Mouse (Mus musculus): ENCODE results near the gene Atp1a3. TPM values are rescaled to one million over a fixed set of nuclear protein-coding genes. Genes with fewer than 3 reads are reported as not detected.
"Not testable (repeated sequence)": the region's sequence is repeated elsewhere in the genome, so short reads cannot be mapped to it uniquely, and the experiment has no call there.

Gene Atp1a3
- total RNA-seq (2017), result 54.0 to 91.3 TPM (median 63.7 TPM) in 3 replicates

- ATAC-seq (replicated peaks; ENCODE audit: insufficient number of reproducible peaks, low FRiP score, low TSS enrichment, poor library complexity, severe bottlenecking), result peak; percentile 30
Observed at GRCm38 (mm10) chr7:25005421-25006065, at the start of gene Atp1a3. Gene Atp1a3 (minus strand): TSS chr7:25005958.

DNA sequence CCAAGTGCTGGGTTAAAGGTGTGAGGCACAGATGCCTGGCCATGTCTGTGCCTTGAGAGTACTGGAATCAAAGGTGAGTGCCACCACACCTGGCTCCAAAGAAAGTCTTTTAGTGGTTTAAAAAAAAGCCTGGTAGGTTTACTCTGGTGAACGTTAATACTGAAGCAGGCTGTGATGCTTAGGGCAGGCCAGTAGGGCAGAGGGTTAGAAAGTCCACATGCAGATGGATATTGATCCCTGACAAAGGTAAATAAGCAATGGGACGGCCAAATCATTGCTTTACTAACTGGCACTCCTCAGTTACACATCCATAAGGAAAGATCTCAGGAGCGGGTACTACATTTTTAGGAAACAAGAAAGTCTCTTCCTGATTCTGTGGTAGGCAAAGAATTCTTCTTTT lies 46.8 kb upstream of the Atp1a3 start:
- ATAC-seq (replicated peaks; ENCODE audit: insufficient number of reproducible peaks, low FRiP score, low TSS enrichment, poor library complexity, severe bottlenecking), result no peak

DNA sequence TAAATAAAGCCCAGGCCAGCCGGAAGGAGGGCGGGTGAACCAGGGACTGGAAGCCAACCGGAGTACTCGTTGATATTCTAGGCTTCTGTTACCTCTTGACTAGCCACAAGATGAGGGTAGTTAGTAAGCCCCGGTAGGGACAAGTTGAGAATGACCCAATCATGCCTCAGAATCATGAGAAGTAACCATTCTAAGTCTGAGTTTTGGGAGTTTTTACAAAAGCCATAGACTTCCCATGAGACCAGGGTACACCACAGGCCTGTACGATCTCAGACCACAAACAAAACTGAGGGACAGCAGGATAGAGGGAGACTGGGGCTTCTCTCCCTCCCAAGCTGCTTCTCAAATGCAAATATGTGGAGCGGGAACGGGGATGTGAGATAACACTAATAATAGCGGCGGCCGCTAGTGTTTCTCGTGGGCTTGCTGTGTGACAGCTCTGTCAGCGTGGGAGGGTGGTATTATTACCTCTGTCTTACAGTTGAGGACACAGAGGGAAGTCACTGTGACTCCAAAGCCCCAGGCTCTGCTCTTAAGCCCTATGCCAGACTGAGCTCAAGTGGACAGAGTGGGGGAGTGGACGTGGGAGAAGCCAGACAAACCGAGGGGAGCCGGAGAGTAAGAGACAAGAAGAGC lies 43.7 kb upstream of the Atp1a3 start:
- no peak for ATAC-seq (replicated peaks; ENCODE audit: insufficient number of reproducible peaks, low FRiP score, low TSS enrichment, poor library complexity, severe bottlenecking)

DNA sequence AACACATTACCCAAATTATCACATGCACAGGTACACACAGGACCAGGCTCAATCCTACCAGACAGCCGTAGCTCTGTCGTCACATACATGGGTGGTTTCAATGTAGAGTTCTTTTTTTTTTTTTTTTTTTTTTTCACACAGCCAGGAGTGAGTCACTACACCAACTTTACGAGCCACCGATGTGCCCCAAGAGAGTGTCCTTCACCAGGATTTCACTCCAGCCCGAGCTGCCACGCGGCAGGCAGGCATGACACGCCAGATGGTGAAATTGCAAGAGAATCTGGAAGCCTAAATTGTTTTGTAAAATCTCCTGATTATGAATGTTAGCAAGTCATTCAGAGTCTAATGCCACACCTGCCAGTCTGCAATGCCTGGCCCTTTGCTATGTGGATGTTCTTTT lies 41.6 kb upstream of the Atp1a3 start:
- no peak for ATAC-seq (replicated peaks; ENCODE audit: insufficient number of reproducible peaks, low FRiP score, low TSS enrichment, poor library complexity, severe bottlenecking)

- not testable (repeated sequence) for ATAC-seq (replicated peaks; ENCODE audit: insufficient number of reproducible peaks, low FRiP score, low TSS enrichment, poor library complexity, severe bottlenecking)
Observed at GRCm38 (mm10) chr7:25044599-25044998, 38.8 kb upstream of the Atp1a3 start.

- ATAC-seq (replicated peaks; ENCODE audit: insufficient number of reproducible peaks, low FRiP score, low TSS enrichment, poor library complexity, severe bottlenecking), result no peak
Observed at GRCm38 (mm10) chr7:25041921-25042320, 36.2 kb upstream of the Atp1a3 start.

DNA sequence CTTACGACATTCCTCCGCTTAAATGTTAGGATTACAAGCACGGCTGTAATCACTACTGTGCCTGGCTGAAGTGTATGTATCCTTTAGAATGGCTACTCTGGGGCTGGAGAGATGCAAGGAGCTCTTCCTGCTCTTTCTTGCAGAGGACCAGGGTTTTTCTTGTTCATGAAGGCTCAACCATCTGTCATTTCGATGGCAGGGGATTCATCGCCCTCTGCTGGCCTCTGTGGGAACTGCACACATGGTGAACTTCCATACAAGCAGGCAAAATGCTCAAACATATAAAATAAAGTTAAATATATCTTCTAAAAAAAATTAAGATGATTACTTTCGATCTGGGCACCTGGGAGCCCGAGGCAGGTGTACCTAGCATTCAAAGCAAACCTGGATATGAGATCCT lies 30.2 kb upstream of the Atp1a3 start:
- ATAC-seq (replicated peaks; ENCODE audit: insufficient number of reproducible peaks, low FRiP score, low TSS enrichment, poor library complexity, severe bottlenecking), result peak; percentile 73; the same call in 1 of the 2 replicates

DNA sequence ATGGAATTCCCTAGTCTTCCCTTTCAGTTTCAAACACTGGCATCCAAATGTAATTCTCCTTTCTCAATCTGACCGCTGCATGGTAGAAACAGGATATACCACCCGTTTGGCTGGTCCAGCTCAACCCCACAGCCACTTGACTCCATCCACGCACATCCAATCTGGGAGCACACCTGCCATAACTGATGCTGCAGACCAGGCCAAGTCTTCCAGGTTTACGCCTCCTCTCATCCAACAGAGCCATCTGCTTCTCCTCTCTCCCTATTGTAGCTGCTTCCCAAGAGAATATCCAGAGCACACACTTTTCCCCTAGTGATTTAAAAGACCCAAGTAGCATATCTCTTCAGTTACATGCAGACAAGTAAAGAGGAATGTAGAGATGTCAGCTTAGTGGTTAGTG lies 29.0 kb upstream of the Atp1a3 start:
- ATAC-seq (replicated peaks; ENCODE audit: insufficient number of reproducible peaks, low FRiP score, low TSS enrichment, poor library complexity, severe bottlenecking), result no peak

DNA sequence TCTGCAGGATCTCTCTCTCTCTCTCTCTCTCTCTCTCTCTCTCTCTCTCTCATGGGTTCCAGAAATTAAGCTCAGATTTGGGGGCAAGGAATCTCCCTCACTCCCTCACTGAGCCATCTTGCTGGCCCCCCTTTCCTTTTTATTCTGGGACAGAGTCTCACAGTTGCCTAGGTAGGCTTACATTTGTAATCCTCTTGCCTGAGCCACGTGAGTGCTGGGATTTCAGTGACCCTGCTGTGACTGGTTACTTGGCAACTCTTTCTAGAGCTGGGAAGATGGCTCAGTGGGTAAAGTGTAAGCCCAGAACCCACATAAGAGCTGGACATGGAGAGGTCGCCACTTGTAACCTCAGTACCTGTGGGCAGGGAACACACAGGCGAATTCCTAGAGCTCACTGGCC lies 25.8 kb upstream of the Atp1a3 start:
- no peak for ATAC-seq (replicated peaks; ENCODE audit: insufficient number of reproducible peaks, low FRiP score, low TSS enrichment, poor library complexity, severe bottlenecking)

- peak; percentile 66; the same call in 1 of the 2 replicates for ATAC-seq (replicated peaks; ENCODE audit: insufficient number of reproducible peaks, low FRiP score, low TSS enrichment, poor library complexity, severe bottlenecking)
Observed at GRCm38 (mm10) chr7:25030032-25030753, 24.4 kb upstream of the Atp1a3 start.

GRCm38 (mm10) chr7:25026452-25026851 lies 20.7 kb upstream of the Atp1a3 start:
- no peak for ATAC-seq (replicated peaks; ENCODE audit: insufficient number of reproducible peaks, low FRiP score, low TSS enrichment, poor library complexity, severe bottlenecking)

DNA sequence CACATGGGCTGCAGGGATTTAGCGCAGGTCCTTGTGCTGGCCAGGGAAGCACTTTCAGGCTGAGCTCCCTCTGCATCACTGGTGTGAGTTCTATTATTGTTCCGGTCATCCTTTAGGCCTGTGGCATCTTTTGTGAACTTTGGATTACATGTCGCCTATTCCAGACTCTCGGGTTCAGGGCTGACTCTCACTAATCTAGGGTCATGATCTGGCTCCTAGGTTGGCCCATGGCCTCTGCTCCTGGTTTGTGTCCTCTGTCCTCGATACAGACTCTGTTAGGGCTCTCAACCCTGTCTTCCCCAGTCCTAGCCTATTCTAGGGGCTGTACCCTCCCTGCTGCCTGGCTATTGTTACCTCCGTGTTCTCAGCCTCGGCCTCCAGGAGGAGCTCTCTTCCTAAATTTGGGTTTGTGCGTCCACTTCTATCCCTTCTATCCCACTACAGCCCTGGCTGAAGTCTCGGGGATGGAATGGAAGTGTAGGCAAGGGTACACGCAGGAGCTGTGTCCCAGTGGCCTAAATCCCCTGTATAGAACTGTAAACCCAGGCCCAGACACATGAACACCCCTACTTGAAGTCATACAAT lies 20.2 kb upstream of the Atp1a3 start:
- ATAC-seq (replicated peaks; ENCODE audit: insufficient number of reproducible peaks, low FRiP score, low TSS enrichment, poor library complexity, severe bottlenecking), result no peak

- ATAC-seq (replicated peaks; ENCODE audit: insufficient number of reproducible peaks, low FRiP score, low TSS enrichment, poor library complexity, severe bottlenecking), result no peak
Observed at GRCm38 (mm10) chr7:25011592-25011991, 5.8 kb upstream of the Atp1a3 start.

GRCm38 (mm10) chr7:25010090-25010913 lies 4.5 kb upstream of the Atp1a3 start:
- no peak for ATAC-seq (replicated peaks; ENCODE audit: insufficient number of reproducible peaks, low FRiP score, low TSS enrichment, poor library complexity, severe bottlenecking)

DNA sequence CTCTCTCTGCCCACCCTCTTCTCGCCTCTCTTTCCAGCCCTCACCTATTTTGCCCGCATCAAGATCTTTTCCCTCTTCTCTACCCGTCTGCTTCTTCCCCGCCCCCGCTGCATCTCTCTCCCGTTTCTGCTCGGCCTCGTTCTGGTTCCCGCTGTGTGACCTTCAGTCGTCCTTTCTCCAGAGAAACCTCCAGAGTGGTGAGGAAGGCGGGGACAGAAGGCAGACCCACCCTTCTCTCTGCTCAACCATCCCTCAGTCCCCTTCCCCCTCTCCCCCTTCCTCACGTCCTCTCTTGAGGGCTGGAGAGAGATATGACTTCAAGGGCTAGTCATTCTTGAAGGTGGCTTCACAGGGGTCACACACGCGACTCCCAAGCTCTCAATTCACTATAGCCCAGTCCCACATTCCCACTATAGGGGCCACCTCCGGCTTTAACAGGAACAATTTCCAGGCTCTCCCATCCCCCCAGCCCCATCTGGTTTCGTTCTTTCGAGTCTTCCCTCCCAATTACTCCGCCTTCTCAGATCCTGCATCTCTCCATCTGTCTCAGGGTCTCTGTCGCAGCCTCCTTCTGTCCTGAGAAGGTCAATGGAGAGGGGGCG lies 3.4 kb upstream of the Atp1a3 start:
- no peak for ATAC-seq (replicated peaks; ENCODE audit: insufficient number of reproducible peaks, low FRiP score, low TSS enrichment, poor library complexity, severe bottlenecking)

- ATAC-seq (replicated peaks; ENCODE audit: insufficient number of reproducible peaks, low FRiP score, low TSS enrichment, poor library complexity, severe bottlenecking), result no peak
Observed at GRCm38 (mm10) chr7:25008635-25009034, 2.9 kb upstream of the Atp1a3 start.

- ATAC-seq (replicated peaks; ENCODE audit: insufficient number of reproducible peaks, low FRiP score, low TSS enrichment, poor library complexity, severe bottlenecking), result no peak
Observed at GRCm38 (mm10) chr7:25007609-25008374, 2.0 kb upstream of the Atp1a3 start.
